Mouse (Mus musculus): ENCODE results near the gene Lrrn2. TPM values are rescaled to one million over a fixed set of nuclear protein-coding genes. Genes with fewer than 3 reads are reported as not detected.

Lrrn2 gene
- 3.1 and 3.3 TPM in 2 replicates for polyA plus RNA-seq (2015; fragmentation: Nextera tagmentation; extraction: Ambion mirVana)

DNA sequence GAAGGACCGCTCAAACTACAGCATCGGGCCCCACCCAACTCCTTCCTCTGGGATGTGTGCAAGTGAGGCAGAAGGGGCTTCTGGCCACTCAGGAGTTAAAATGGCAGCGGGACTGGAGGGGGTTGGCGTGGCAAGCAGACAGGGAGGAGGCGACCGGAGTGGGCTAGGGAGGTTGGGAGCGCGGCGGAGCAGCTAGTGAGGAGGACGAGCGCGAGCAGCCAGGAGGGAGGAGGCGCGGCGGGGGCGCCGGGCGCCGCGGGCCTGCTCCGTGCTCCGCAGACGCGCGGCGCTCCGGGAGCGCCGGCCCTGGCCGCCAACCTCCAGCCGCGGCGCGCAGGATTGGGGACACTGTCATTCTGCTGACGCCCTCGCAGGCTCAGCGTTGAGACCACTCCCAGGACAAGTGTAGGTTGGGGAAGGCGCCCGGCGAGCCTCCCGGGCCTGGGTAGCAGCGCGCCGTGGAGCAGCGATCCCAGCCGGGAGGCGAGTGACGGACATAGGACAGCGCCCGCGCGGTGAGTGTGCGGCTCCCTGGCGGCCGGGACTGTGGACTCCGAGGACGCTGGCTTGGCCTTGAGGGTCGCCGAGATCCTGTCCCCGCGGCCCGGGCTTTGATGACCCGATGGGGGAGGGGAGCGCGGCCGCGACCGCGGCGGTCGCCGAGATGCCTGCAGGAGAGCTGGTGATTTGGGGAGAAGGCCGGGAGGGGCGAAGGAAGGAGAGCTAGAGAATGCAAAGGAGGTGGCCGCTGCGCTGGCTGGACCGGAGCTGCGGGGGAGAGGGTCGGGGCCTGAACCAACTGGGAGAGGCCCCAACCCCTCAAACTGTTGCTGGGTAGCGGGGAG is at the start of gene Lrrn2:
Gene Lrrn2 (plus strand): TSS at position 113 of the 845 bp plus-strand sequence.
- under 1% methylated on average over 73 of the region's 80 CpGs for WGBS

DNA sequence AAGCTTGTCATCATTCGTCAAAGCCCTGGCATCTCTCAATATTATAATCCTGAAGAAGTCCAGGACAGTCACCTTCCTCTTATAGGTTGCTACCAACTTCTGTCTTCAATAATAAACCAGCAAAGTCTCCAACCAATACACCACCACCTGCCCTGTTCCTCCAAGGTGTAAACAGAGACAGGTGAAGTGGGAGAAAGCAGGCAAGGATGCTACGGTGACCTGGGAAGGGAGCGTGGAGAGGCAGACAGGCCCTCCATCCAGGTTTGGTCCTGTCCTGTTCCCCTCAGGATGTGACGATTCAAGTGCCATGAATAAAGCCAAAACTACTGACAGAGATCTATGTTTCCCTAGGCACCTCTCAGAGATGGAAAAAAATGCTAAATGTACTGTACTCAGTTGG is 48.1 kb upstream of the Lrrn2 start:
- Histone ChIP-seq H3K27ac (ENCODE audit: low read length) (no peak overlapping the region), H3K9ac (ENCODE audit: low read length) (no peak overlapping the region), H3K4me3 (replicated peaks; ENCODE audit: low read length) (no peak overlapping the region), H3K9me3 (replicated peaks; ENCODE audit: control insufficient read depth, low read length) (no peaks in the 10 kb centered on the region), H3K36me3 (ENCODE audit: control insufficient read depth, insufficient read depth, low read length) (no peaks in the 10 kb centered on the region), H3K27me3 (ENCODE audit: control insufficient read depth, insufficient read depth, low read length) (no peaks in the 10 kb centered on the region), H3K4me1 (ENCODE audit: control insufficient read depth, insufficient read depth, low read length) (no peaks in the 10 kb centered on the region), H3K4me2 (ENCODE audit: low read depth, low read length) (no peak overlapping the region)
- WGBS, result 85% methylated on average over 4 of the region's 4 CpGs
- no peak for ATAC-seq (ENCODE audit: insufficient read depth, low FRiP score)

More for the DNA sequence above, at the start of gene Lrrn2:
- Histone ChIP-seq H3K27ac (ENCODE audit: low read length) (no peak within 1 kb of the TSS), H3K4me3 (replicated peaks; ENCODE audit: low read length) (peak within 1 kb of the TSS; percentile 58), H3K9ac (ENCODE audit: low read length) (peak within 1 kb of the TSS; percentile 67), H3K4me1 (ENCODE audit: control insufficient read depth, insufficient read depth, low read length) (0 out of 2 replicates have a peak, but pooled peaks cover 6% of the 10 kb centered on the region), H3K4me2 (ENCODE audit: low read depth, low read length) (peak within 1 kb of the TSS; percentile 93), H3K27me3 (ENCODE audit: control insufficient read depth, insufficient read depth, low read length) (peaks cover 45% of the 10 kb centered on the region), H3K9me3 (replicated peaks; ENCODE audit: control insufficient read depth, low read length) (no peaks in the 10 kb centered on the region), H3K36me3 (ENCODE audit: control insufficient read depth, insufficient read depth, low read length) (no peaks in the 10 kb centered on the region)
- ATAC-seq (ENCODE audit: insufficient read depth, low FRiP score), result peak; percentile 61; the same call in 1 of the 2 replicates

DNA sequence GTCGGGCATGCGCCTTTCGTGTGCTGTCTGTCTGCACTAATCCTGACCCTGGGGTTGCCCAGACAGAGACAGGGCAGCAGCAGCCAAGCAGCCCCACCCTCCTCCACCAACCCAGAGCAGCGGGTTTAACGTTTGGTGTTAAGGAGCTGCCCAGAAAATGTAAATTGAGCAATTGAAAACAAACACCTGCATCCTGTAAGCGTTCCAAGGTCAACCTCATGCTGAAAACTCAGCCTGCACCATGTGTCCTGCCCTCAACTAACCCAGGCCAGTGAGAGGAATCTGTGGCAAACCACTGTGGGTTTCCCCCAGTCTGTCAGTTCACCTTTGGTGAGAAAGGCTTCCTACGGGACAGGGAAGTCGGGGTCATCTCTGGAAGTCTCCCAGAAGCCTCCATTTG is 46.0 kb upstream of the Lrrn2 start:
- ATAC-seq (ENCODE audit: insufficient read depth, low FRiP score), result 0 out of 2 replicates have a peak, but pooled peaks have one; percentile 17
- 31% methylated on average over 8 of the region's 8 CpGs for WGBS
- Histone ChIP-seq H3K27me3 (ENCODE audit: control insufficient read depth, insufficient read depth, low read length) (no peaks in the 10 kb centered on the region), H3K27ac (ENCODE audit: low read length) (no peak overlapping the region), H3K4me1 (ENCODE audit: control insufficient read depth, insufficient read depth, low read length) (no peaks in the 10 kb centered on the region), H3K36me3 (ENCODE audit: control insufficient read depth, insufficient read depth, low read length) (no peaks in the 10 kb centered on the region), H3K4me3 (replicated peaks; ENCODE audit: low read length) (no peak overlapping the region), H3K4me2 (ENCODE audit: low read depth, low read length) (no peak overlapping the region), H3K9me3 (replicated peaks; ENCODE audit: control insufficient read depth, low read length) (no peaks in the 10 kb centered on the region), H3K9ac (ENCODE audit: low read length) (no peak overlapping the region)

GRCm38 (mm10) chr1:132836895-132837294 is 43.2 kb upstream of the Lrrn2 start:
- no peak for ATAC-seq (ENCODE audit: insufficient read depth, low FRiP score)
- no peaks in the 10 kb centered on the region for H3K36me3 ChIP-seq (ENCODE audit: control insufficient read depth, insufficient read depth, low read length)
- H3K4me1 ChIP-seq (ENCODE audit: control insufficient read depth, insufficient read depth, low read length), result no peaks in the 10 kb centered on the region
- no peak overlapping the region for H3K4me3 ChIP-seq (replicated peaks; ENCODE audit: low read length)
- H3K4me2 ChIP-seq (ENCODE audit: low read depth, low read length), result no peak overlapping the region
- H3K27me3 ChIP-seq (ENCODE audit: control insufficient read depth, insufficient read depth, low read length), result no peaks in the 10 kb centered on the region
- WGBS, result 65% methylated on average over 8 of the region's 8 CpGs
- no peak overlapping the region for H3K27ac ChIP-seq (ENCODE audit: low read length)
- no peak overlapping the region for H3K9ac ChIP-seq (ENCODE audit: low read length)
- no peaks in the 10 kb centered on the region for H3K9me3 ChIP-seq (replicated peaks; ENCODE audit: control insufficient read depth, low read length)

DNA sequence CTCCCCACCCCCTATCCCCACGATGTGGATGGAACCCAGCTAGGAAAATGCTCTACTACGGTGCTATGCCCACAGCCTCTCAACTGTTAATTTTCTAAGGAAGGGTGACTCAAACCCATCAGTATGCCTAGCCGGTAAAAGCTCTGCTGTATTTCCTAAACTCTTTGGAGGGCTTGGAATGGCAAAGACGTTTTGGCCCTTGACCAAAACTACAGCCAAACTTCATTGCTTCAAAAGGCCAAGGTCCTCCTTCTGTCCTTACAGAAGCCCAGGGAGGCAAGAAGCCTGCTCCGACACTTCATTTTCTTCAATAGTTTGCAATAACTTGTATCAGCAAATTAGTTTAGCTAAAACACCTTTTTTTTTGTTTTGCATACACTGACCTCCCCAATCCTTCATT is 42.4 kb upstream of the Lrrn2 start:
- H3K4me3 ChIP-seq (replicated peaks; ENCODE audit: low read length), result no peak overlapping the region
- ATAC-seq (ENCODE audit: insufficient read depth, low FRiP score), result no peak
- WGBS, result 65% methylated on average over 5 of the region's 5 CpGs
- H3K4me1 ChIP-seq (ENCODE audit: control insufficient read depth, insufficient read depth, low read length), result no peaks in the 10 kb centered on the region
- H3K9ac ChIP-seq (ENCODE audit: low read length), result no peak overlapping the region
- H3K27ac ChIP-seq (ENCODE audit: low read length), result no peak overlapping the region
- no peaks in the 10 kb centered on the region for H3K27me3 ChIP-seq (ENCODE audit: control insufficient read depth, insufficient read depth, low read length)
- no peaks in the 10 kb centered on the region for H3K9me3 ChIP-seq (replicated peaks; ENCODE audit: control insufficient read depth, low read length)
- H3K36me3 ChIP-seq (ENCODE audit: control insufficient read depth, insufficient read depth, low read length), result no peaks in the 10 kb centered on the region
- no peak overlapping the region for H3K4me2 ChIP-seq (ENCODE audit: low read depth, low read length)

- no peak for ATAC-seq (ENCODE audit: insufficient read depth, low FRiP score)
- Histone ChIP-seq H3K27me3 (ENCODE audit: control insufficient read depth, insufficient read depth, low read length) (no peaks in the 10 kb centered on the region), H3K9me3 (replicated peaks; ENCODE audit: control insufficient read depth, low read length) (no peaks in the 10 kb centered on the region), H3K27ac (ENCODE audit: low read length) (no peak overlapping the region), H3K36me3 (ENCODE audit: control insufficient read depth, insufficient read depth, low read length) (no peaks in the 10 kb centered on the region), H3K4me3 (replicated peaks; ENCODE audit: low read length) (no peak overlapping the region), H3K4me2 (ENCODE audit: low read depth, low read length) (no peak overlapping the region), H3K4me1 (ENCODE audit: control insufficient read depth, insufficient read depth, low read length) (no peaks in the 10 kb centered on the region), H3K9ac (ENCODE audit: low read length) (no peak overlapping the region)
- 80% methylated on average over 1 of the region's 1 CpGs for WGBS
Measured at GRCm38 (mm10) chr1:132838371-132838770, 41.7 kb upstream of the Lrrn2 start.

DNA sequence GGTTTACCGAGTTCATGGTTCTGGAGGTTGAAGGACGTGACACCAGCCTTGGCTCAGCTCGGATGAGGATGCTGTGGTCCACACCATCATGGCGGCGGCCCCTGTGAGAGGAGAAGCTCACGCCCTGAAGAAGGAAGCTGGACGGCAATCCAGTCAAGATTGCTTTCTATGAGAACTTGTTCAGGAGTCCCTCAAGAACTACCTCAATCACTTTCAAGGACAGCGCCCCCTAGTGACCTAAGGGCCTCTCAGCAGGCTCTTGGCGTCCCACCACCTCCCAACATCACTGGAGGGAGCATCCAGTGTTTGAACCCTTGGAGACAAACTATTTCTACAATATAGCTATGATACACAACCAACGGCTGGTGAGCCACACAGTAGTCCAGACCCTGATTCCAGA is 36.5 kb upstream of the Lrrn2 start:
- WGBS, result 81% methylated on average over 10 of the region's 10 CpGs
- ATAC-seq (ENCODE audit: insufficient read depth, low FRiP score), result no peak
- no peak overlapping the region for H3K4me3 ChIP-seq (replicated peaks; ENCODE audit: low read length)
- H3K36me3 ChIP-seq (ENCODE audit: control insufficient read depth, insufficient read depth, low read length), result no peaks in the 10 kb centered on the region
- no peak overlapping the region for H3K4me2 ChIP-seq (ENCODE audit: low read depth, low read length)
- H3K27me3 ChIP-seq (ENCODE audit: control insufficient read depth, insufficient read depth, low read length), result no peaks in the 10 kb centered on the region
- no peak overlapping the region for H3K27ac ChIP-seq (ENCODE audit: low read length)
- H3K9me3 ChIP-seq (replicated peaks; ENCODE audit: control insufficient read depth, low read length), result no peaks in the 10 kb centered on the region
- no peak overlapping the region for H3K9ac ChIP-seq (ENCODE audit: low read length)
- H3K4me1 ChIP-seq (ENCODE audit: control insufficient read depth, insufficient read depth, low read length), result 0 out of 2 replicates have a peak, but pooled peaks cover 5% of the 10 kb centered on the region

DNA sequence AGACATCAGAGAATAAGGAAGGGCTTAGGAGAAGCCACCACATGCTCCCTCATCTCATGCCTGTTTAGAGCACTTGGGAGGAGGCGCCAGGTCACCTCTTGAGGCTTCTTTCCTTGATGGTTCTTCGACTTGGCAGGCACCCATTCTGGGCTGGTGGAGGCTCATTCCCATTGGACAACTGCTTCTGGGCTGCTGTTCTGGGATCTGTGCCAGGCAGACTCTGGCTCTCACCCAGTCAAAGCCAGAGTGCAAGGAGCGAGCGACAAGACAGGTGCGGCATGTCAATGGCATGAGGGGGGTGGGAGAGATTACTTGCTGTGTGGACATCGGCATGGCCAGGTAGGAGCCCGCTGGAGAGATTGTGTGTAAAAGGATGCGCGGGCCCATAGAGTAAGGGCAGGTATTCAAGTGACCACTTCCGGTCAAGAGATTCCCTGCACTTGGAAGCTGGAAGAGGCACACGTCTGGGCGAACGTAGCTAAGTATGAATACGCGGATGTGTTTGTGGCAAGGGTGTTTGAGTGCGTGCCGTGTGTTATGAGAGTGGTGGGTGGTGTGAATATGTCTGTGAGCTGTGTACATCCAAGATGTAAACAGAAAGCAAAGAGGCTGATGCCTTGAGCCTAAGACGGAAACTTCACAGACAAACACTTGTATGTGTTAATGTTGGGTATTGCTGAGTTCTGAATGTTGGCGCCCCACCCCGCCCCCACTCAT is 35.8 kb upstream of the Lrrn2 start:
- H3K9me3 ChIP-seq (replicated peaks; ENCODE audit: control insufficient read depth, low read length), result peaks cover 5% of the 10 kb centered on the region; the same call in 1 of the 2 replicates
- H3K27me3 ChIP-seq (ENCODE audit: control insufficient read depth, insufficient read depth, low read length), result no peaks in the 10 kb centered on the region
- H3K4me2 ChIP-seq (ENCODE audit: low read depth, low read length), result no peak overlapping the region
- 0 out of 2 replicates have a peak, but pooled peaks cover 5% of the 10 kb centered on the region for H3K4me1 ChIP-seq (ENCODE audit: control insufficient read depth, insufficient read depth, low read length)
- peak; percentile 47; the same call in 1 of the 2 replicates for ATAC-seq (ENCODE audit: insufficient read depth, low FRiP score)
- H3K9ac ChIP-seq (ENCODE audit: low read length), result no peak overlapping the region
- H3K36me3 ChIP-seq (ENCODE audit: control insufficient read depth, insufficient read depth, low read length), result no peaks in the 10 kb centered on the region
- H3K4me3 ChIP-seq (replicated peaks; ENCODE audit: low read length), result no peak overlapping the region
- no peak overlapping the region for H3K27ac ChIP-seq (ENCODE audit: low read length)
- 74% methylated on average over 20 of the region's 20 CpGs for WGBS

- 68% methylated on average over 8 of the region's 8 CpGs for WGBS
- H3K9ac ChIP-seq (ENCODE audit: low read length), result no peak overlapping the region
Measured at GRCm38 (mm10) chr1:132845766-132846165, 34.3 kb upstream of the Lrrn2 start.

More at GRCm38 (mm10) chr1:132845766-132846165, 34.3 kb upstream of the Lrrn2 start:
- Histone ChIP-seq H3K4me1 (ENCODE audit: control insufficient read depth, insufficient read depth, low read length) (0 out of 2 replicates have a peak, but pooled peaks cover 5% of the 10 kb centered on the region), H3K4me2 (ENCODE audit: low read depth, low read length) (no peak overlapping the region), H3K27me3 (ENCODE audit: control insufficient read depth, insufficient read depth, low read length) (no peaks in the 10 kb centered on the region), H3K4me3 (replicated peaks; ENCODE audit: low read length) (no peak overlapping the region), H3K9me3 (replicated peaks; ENCODE audit: control insufficient read depth, low read length) (peaks cover 5% of the 10 kb centered on the region; the same call in 1 of the 2 replicates), H3K27ac (ENCODE audit: low read length) (no peak overlapping the region), H3K36me3 (ENCODE audit: control insufficient read depth, insufficient read depth, low read length) (no peaks in the 10 kb centered on the region)
- no peak for ATAC-seq (ENCODE audit: insufficient read depth, low FRiP score)
